Mouse (Mus musculus) forebrain, embryonic 16.5 days (tissue): Measurements from ENCODE around the gene Lmo4. TPM values are rescaled to one million over a fixed set of nuclear protein-coding genes. Genes with fewer than 3 reads are reported as not detected.

Source experiments
- ATAC-seq: fragments of 200-750 bp; cut with Nextera tagmentation; 2 replicates; pipeline ENCODE4 v1.8.0; 2017; ENCODE audit warnings: mild to moderate bottlenecking, moderate library complexity
- H3K27ac ChIP-seq: fragments of 300-500 bp; sonication (generic); 2 replicates; pipeline ENCODE4 v1.5.1; 2014; ENCODE audit warnings: low read length, control low read depth
- H3K27me3 ChIP-seq: fragments of 300-500 bp; sonication (generic); replicated peaks from 2 replicates; pipeline ENCODE4 v1.6.1; 2014; ENCODE audit warnings: low read length; ENCODE audit not compliant: control insufficient read depth, insufficient read depth
- H3K36me3 ChIP-seq: fragments of 300-500 bp; sonication (generic); 2 replicates; pipeline ENCODE4 v1.6.1; 2014; ENCODE audit not compliant: control insufficient read depth, insufficient read depth
- H3K4me1 ChIP-seq: fragments of 300-500 bp; sonication (generic); replicated peaks from 2 replicates; pipeline ENCODE4 v1.6.1; 2014; ENCODE audit warnings: low read length; ENCODE audit not compliant: control insufficient read depth, insufficient read depth
- H3K4me2 ChIP-seq: fragments of 300-500 bp; sonication (generic); 2 replicates; pipeline ENCODE4 v1.6.1; 2014; ENCODE audit warnings: mild to moderate bottlenecking, low read length, control low read depth
- H3K4me3 ChIP-seq: fragments of 300-500 bp; sonication (generic); replicated peaks from 2 replicates; pipeline ENCODE4 v1.5.1; 2014; ENCODE audit warnings: mild to moderate bottlenecking, low read length, control low read depth
- H3K9ac ChIP-seq: fragments of 300-500 bp; sonication (generic); replicated peaks from 2 replicates; pipeline ENCODE4 v1.6.1; 2014; ENCODE audit warnings: low read depth, low read length, control low read depth
- H3K9me3 ChIP-seq: fragments of 300-500 bp; sonication (generic); 2 replicates; pipeline ENCODE4 v1.6.1; 2016; ENCODE audit warnings: low read length; ENCODE audit not compliant: control insufficient read depth
- WGBS: fragments of 180-500 bp; shearing (Covaris S2); extraction: QIAGEN DNeasy Blood & Tissue Kit; methylation state at CpG from one replicate; pipeline ENCODE4 v1.1.7; 2014; 5-methylcytosine and 5-hydroxymethylcytosine counted together
- polyA plus RNA-seq: library from polyadenylated mRNA; unstranded; fragments of >200 nt; fragmentation: Nextera tagmentation; extraction: Ambion mirVana; gene quantifications from 2 replicates; pipeline ENCODE4 v1.2.1, GENCODE M21; 2015

Lmo4 gene
- polyA plus RNA-seq, 1 experiment from 2014 or later: 186 TPM

- no peaks in the 10 kb centered on the region for H3K9me3 ChIP-seq
- WGBS: 72% methylated on average over 8 of the region's 8 CpGs
- no peaks in the 10 kb centered on the region for H3K4me1 ChIP-seq
- H3K36me3 ChIP-seq: no peaks in the 10 kb centered on the region
- H3K27ac ChIP-seq: no peak overlapping the region
- ATAC-seq: peak; percentile 33; the same call in 1 of the 2 replicates
- no peak overlapping the region for H3K9ac ChIP-seq
- no peak overlapping the region for H3K4me3 ChIP-seq
- H3K27me3 ChIP-seq: no peaks in the 10 kb centered on the region
- H3K4me2 ChIP-seq: no peak overlapping the region
Observed at GRCm38 (mm10) chr3:144141786-144142185, 63.2 kb downstream of the Lmo4 start.

- H3K27ac ChIP-seq: no peak overlapping the region
- no peaks in the 10 kb centered on the region for H3K4me1 ChIP-seq
- no peaks in the 10 kb centered on the region for H3K9me3 ChIP-seq
- H3K9ac ChIP-seq: no peak overlapping the region
- ATAC-seq: no peak
- no peaks in the 10 kb centered on the region for H3K27me3 ChIP-seq
- H3K4me2 ChIP-seq: no peak overlapping the region
- no peak overlapping the region for H3K4me3 ChIP-seq
- no peaks in the 10 kb centered on the region for H3K36me3 ChIP-seq
- 91% methylated on average over 5 of the region's 5 CpGs for WGBS
Observed at GRCm38 (mm10) chr3:144140816-144141215, 64.2 kb downstream of the Lmo4 start.

- H3K4me2 ChIP-seq: no peak overlapping the region
- WGBS: 97% methylated on average over 3 of the region's 3 CpGs
- no peak overlapping the region for H3K4me3 ChIP-seq
- H3K4me1 ChIP-seq: no peaks in the 10 kb centered on the region
- H3K9ac ChIP-seq: no peak overlapping the region
- no peaks in the 10 kb centered on the region for H3K9me3 ChIP-seq
- no peaks in the 10 kb centered on the region for H3K27me3 ChIP-seq
- H3K27ac ChIP-seq: no peak overlapping the region
- H3K36me3 ChIP-seq: no peaks in the 10 kb centered on the region
- ATAC-seq: no peak
Observed at GRCm38 (mm10) chr3:144138659-144139058, 66.4 kb downstream of the Lmo4 start.
